In genomic region chr14:49238206-49238605, GRCm38 (mm10) we compare ENCODE assay signal across 8 mouse cellular contexts. TPM values are rescaled to one million over a fixed set of nuclear protein-coding genes. Genes with fewer than 3 reads are reported as not detected.
DNase-seq lines count a peak whose midpoint lies in the region; ATAC-seq lines count a peak whose summit lies in the region.
"Had no signal": no experiment of that assay in that cellular context is flagged by ENCODE, and none has a peak within 500 bp of the region (broad histone marks: within the 10 kb centered on the region; RNA-seq: fewer than 3 reads in every experiment).

No protein-coding gene starts in this region.

- 35% methylated on average over 11 of the region's 11 CpGs for WGBS in forebrain, embryonic 16.5 days
- WGBS in hindbrain, embryonic 16.5 days: 33% methylated on average over 11 of the region's 11 CpGs

- no peaks in the 10 kb centered on the region for H3K9me3 ChIP-seq in forebrain, embryonic 16.5 days (ENCODE audit: control insufficient read depth, low read length)
- H3K9me3 ChIP-seq in hindbrain, embryonic 16.5 days (ENCODE audit: control insufficient read depth, low read length): no peaks in the 10 kb centered on the region
- H3K9me3 ChIP-seq: limb, embryonic 15.5 days had no signal

- H3K27me3 ChIP-seq in forebrain, embryonic 16.5 days (replicated peaks; ENCODE audit: control insufficient read depth, insufficient read depth, low read length): no peaks in the 10 kb centered on the region
- no peaks in the 10 kb centered on the region for H3K27me3 ChIP-seq in hindbrain, embryonic 16.5 days (replicated peaks; ENCODE audit: control insufficient read depth, insufficient read depth, low read length)
- H3K27me3 ChIP-seq: limb, embryonic 15.5 days had no signal

- no peak overlapping the region for H3K9ac ChIP-seq in forebrain, embryonic 16.5 days (replicated peaks; ENCODE audit: low read depth, low read length)
- 0 out of 2 replicates have a peak overlapping the region, but pooled peaks have one; percentile 1 for H3K9ac ChIP-seq in hindbrain, embryonic 16.5 days (ENCODE audit: low read depth, low read length)
- H3K9ac ChIP-seq: limb, embryonic 15.5 days had no signal

- DNase-seq in adipocyte (ENCODE audit: low spot score): peak; percentile 55
- DNase-seq in cerebellum, adult 11-12 months: peak; percentile 75
- DNase-seq in layer of hippocampus, postnatal 25 days (ENCODE audit: extremely low spot score in 1 of 2, low spot score in 1 of 2): peak; percentile 38 to 70
- DNase-seq in right cerebral cortex, postnatal 36 days (ENCODE audit: low spot score in 2 of 2): peak; percentile 46 to 55

- H3K4me2 ChIP-seq in forebrain, embryonic 16.5 days (ENCODE audit: low read length): no peak overlapping the region
- no peak overlapping the region for H3K4me2 ChIP-seq in hindbrain, embryonic 16.5 days (ENCODE audit: low read length)
- H3K4me2 ChIP-seq: limb, embryonic 15.5 days had no signal

- peak; percentile 84 for ATAC-seq in forebrain, embryonic 16.5 days
- ATAC-seq in hindbrain, embryonic 16.5 days: peak; percentile 95
- ATAC-seq in megakaryocyte-erythroid progenitor cell, adult 5-6 weeks (replicated peaks; ENCODE audit: low FRiP score, low TSS enrichment, poor library complexity, severe bottlenecking): peak; percentile 67; the same call in 1 of the 2 replicates

- H3K4me3 ChIP-seq in forebrain, embryonic 16.5 days (replicated peaks; ENCODE audit: low read length): no peak overlapping the region
- no peak overlapping the region for H3K4me3 ChIP-seq in hindbrain, embryonic 16.5 days (ENCODE audit: low read length)
- H3K4me3 ChIP-seq: limb, embryonic 15.5 days had no signal

- no peak overlapping the region for H3K27ac ChIP-seq in forebrain, embryonic 16.5 days (ENCODE audit: low read length)
- no peak overlapping the region for H3K27ac ChIP-seq in hindbrain, embryonic 16.5 days (ENCODE audit: low read depth, low read length)
- H3K27ac ChIP-seq: limb, embryonic 15.5 days had no signal

- peaks cover 3% of the 10 kb centered on the region for H3K4me1 ChIP-seq in forebrain, embryonic 16.5 days (replicated peaks; ENCODE audit: control insufficient read depth, insufficient read depth, low read length)
- H3K4me1 ChIP-seq in hindbrain, embryonic 16.5 days (ENCODE audit: control insufficient read depth, insufficient read depth, low read depth, low read length): no peaks in the 10 kb centered on the region
- H3K4me1 ChIP-seq: limb, embryonic 15.5 days had no signal

- H3K36me3 ChIP-seq in forebrain, embryonic 16.5 days (ENCODE audit: control insufficient read depth, insufficient read depth): no peaks in the 10 kb centered on the region
- no peaks in the 10 kb centered on the region for H3K36me3 ChIP-seq in hindbrain, embryonic 16.5 days (ENCODE audit: control insufficient read depth, insufficient read depth, low read length)
- H3K36me3 ChIP-seq: limb, embryonic 15.5 days had no signal

RNA-seq across cellular contexts. Expression of gene ccdc198, which starts 7.1 kb away (rescaled TPM):
- polyA plus RNA-seq in forebrain, embryonic 16.5 days (2015; fragmentation: Nextera tagmentation; extraction: Ambion mirVana): 0.24 and 0.42 TPM in 2 replicates
- polyA plus RNA-seq in hindbrain, embryonic 16.5 days (2015; fragmentation: Nextera tagmentation; extraction: Ambion mirVana): 0.11 and 0.19 TPM in 2 replicates
- total RNA-seq in layer of hippocampus, postnatal 25 days (2021): not detected
- not detected in 2 replicates for total RNA-seq in megakaryocyte-erythroid progenitor cell, adult 5-6 weeks (2014; fragmentation: Nextera tagmentation)
- total RNA-seq in megakaryocyte-erythroid progenitor cell, adult 5-6 weeks (2017): not detected in 2 replicates
- polyA plus RNA-seq: limb, embryonic 15.5 days had no signal
